Mouse (Mus musculus): ENCODE data around the gene Tmem50a.

- no peak for TF ChIP-seq CTCF (IDR thresholded peaks at IDR 0.05)
- TF ChIP-seq EP300 (IDR thresholded peaks at IDR 0.05), result no peak
Observed at GRCm38 (mm10) chr4:134868490-134868889, 46.3 kb downstream of the Tmem50a start.

All from lung, postnatal 0 days (tissue).